In the genomic region with DNA sequence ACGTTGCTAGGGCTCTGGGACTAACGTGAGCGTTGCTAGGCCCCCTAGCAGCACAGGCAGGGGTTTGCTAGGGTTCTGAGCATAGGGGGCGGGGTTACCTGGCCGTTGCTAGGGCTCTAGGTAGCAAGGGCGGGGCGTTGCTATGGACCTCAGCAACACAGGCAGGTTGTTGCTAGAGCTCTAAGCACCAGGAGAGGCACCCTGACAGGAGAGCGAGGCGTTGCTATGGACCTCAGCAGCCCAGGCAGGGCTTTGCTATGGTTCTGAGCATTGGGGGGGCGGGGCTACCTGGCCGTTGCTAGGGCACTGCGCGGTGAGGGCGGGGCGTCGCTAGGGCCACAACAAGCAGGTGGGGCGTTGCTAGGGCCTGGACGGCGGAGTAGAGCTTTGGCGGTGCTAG, we compare ENCODE assay signal across 8 mouse cellular contexts. TPM values are rescaled to one million over a fixed set of nuclear protein-coding genes. Genes with fewer than 3 reads are reported as not detected.
A peak's percentile ranks its signal among the peaks of the same experiment; 100 is the strongest.
DNase-seq lines count a peak whose midpoint lies in the region; ATAC-seq lines count a peak whose summit lies in the region.

No protein-coding gene starts in this region.

- peak overlapping the region; percentile 86; the same call in 1 of the 2 replicates for H3K9ac ChIP-seq in heart, embryonic 11.5 days (ENCODE audit: low read depth, low read length)
- H3K9ac ChIP-seq in embryonic facial prominence, embryonic 14.5 days (ENCODE audit: low read depth, low read length), result peak overlapping the region; percentile 90
- peak overlapping the region; percentile 82; the same call in 1 of the 2 replicates for H3K9ac ChIP-seq in neural tube, embryonic 15.5 days (replicated peaks)

- no peaks in the 10 kb centered on the region for H3K9me3 ChIP-seq in heart, embryonic 11.5 days (replicated peaks; ENCODE audit: control insufficient read depth, low read length)
- no peaks in the 10 kb centered on the region for H3K9me3 ChIP-seq in embryonic facial prominence, embryonic 14.5 days (ENCODE audit: control insufficient read depth, low read length)
- H3K9me3 ChIP-seq in neural tube, embryonic 15.5 days (replicated peaks), result no peaks in the 10 kb centered on the region

- under 1% methylated on average over 20 of the region's 20 CpGs for WGBS in heart, embryonic 11.5 days (ENCODE audit: insufficient replicate concordance)
- 0% methylated on average over 17 of the region's 20 CpGs for WGBS in embryonic facial prominence, embryonic 14.5 days
- WGBS in neural tube, embryonic 15.5 days, result under 1% methylated on average over 20 of the region's 20 CpGs

- H3K27me3 ChIP-seq in heart, embryonic 11.5 days (ENCODE audit: control insufficient read depth, insufficient read depth, low read length), result peaks cover 25% of the 10 kb centered on the region
- peaks cover 1% of the 10 kb centered on the region; the same call in 1 of the 2 replicates for H3K27me3 ChIP-seq in embryonic facial prominence, embryonic 14.5 days (replicated peaks; ENCODE audit: control insufficient read depth, insufficient read depth, low read length)
- peaks cover 7% of the 10 kb centered on the region for H3K27me3 ChIP-seq in neural tube, embryonic 15.5 days (replicated peaks)

- H3K4me2 ChIP-seq in heart, embryonic 11.5 days, result peak overlapping the region; percentile 80
- peak overlapping the region; percentile 79 for H3K4me2 ChIP-seq in embryonic facial prominence, embryonic 14.5 days (ENCODE audit: low read depth, low read length)
- peak overlapping the region; percentile 75 for H3K4me2 ChIP-seq in neural tube, embryonic 15.5 days

- no peak for DNase-seq in heart, adult 18-20 months
- DNase-seq in MN1 (ENCODE audit: low spot score), result peak; percentile 96
- peak; percentile 93 for DNase-seq in embryonic facial prominence, embryonic 14.5 days (ENCODE audit: low spot score)
- peak; percentile 97 for DNase-seq in kidney, adult 11 months
- peak; percentile 91 to 94 for DNase-seq in lung, adult 18-20 months
- no peak for DNase-seq in gastrocnemius, postnatal 25 days

- peaks cover 27% of the 10 kb centered on the region for H3K4me1 ChIP-seq in heart, embryonic 11.5 days (ENCODE audit: control insufficient read depth, insufficient read depth, low read length)
- peaks cover 23% of the 10 kb centered on the region for H3K4me1 ChIP-seq in embryonic facial prominence, embryonic 14.5 days (ENCODE audit: control insufficient read depth, insufficient read depth, low read length)
- peaks cover 52% of the 10 kb centered on the region for H3K4me1 ChIP-seq in neural tube, embryonic 15.5 days

- H3K4me3 ChIP-seq in heart, embryonic 11.5 days (ENCODE audit: low read depth, low read length), result peak overlapping the region; percentile 61
- H3K4me3 ChIP-seq in embryonic facial prominence, embryonic 14.5 days (ENCODE audit: low read depth, low read length), result peak overlapping the region; percentile 80
- peak overlapping the region; percentile 61 for H3K4me3 ChIP-seq in neural tube, embryonic 15.5 days (replicated peaks)

- H3K27ac ChIP-seq in heart, embryonic 11.5 days (ENCODE audit: low read depth, low read length), result peak overlapping the region; percentile 50
- H3K27ac ChIP-seq in embryonic facial prominence, embryonic 14.5 days (replicated peaks; ENCODE audit: low read depth, low read length), result peak overlapping the region; percentile 86
- peak overlapping the region; percentile 83 for H3K27ac ChIP-seq in neural tube, embryonic 15.5 days (replicated peaks)

- ATAC-seq in heart, embryonic 11.5 days (replicated peaks; ENCODE audit: insufficient number of reproducible peaks, low FRiP score, low TSS enrichment), result peak; percentile 11; the same call in 1 of the 2 replicates
- peak; percentile 59 for ATAC-seq in embryonic facial prominence, embryonic 14.5 days (ENCODE audit: low read depth)
- ATAC-seq in neural tube, embryonic 15.5 days (ENCODE audit: low FRiP score), result peak; percentile 52

- no peaks in the 10 kb centered on the region for H3K36me3 ChIP-seq in heart, embryonic 11.5 days (ENCODE audit: control insufficient read depth, insufficient read depth, low read length)
- peaks cover 14% of the 10 kb centered on the region; the same call in 1 of the 2 replicates for H3K36me3 ChIP-seq in embryonic facial prominence, embryonic 14.5 days (ENCODE audit: control insufficient read depth, insufficient read depth, low read length)
- peaks cover 8% of the 10 kb centered on the region; the same call in 1 of the 2 replicates for H3K36me3 ChIP-seq in neural tube, embryonic 15.5 days

RNA-seq across cellular contexts. Expression of gene Mast3, which starts 12.2 kb away (rescaled TPM):
- 7.8 and 8.5 TPM in 2 replicates for polyA plus RNA-seq in heart, embryonic 11.5 days (2014; fragmentation: Nextera tagmentation; extraction: Ambion mirVana)
- 1 to 10 TPM; 6.8 to 9.8 TPM for total RNA-seq in heart, adult 18-20 months (2021)
- 13.5 and 14.9 TPM in 2 replicates for polyA plus RNA-seq in embryonic facial prominence, embryonic 14.5 days (2014; fragmentation: Nextera tagmentation; extraction: Ambion mirVana)
- polyA plus RNA-seq in neural tube, embryonic 15.5 days (2015; fragmentation: Nextera tagmentation; extraction: Ambion mirVana), result 18.9 and 21.0 TPM in 2 replicates
- 1 to 10 TPM; 2.4 to 3.4 TPM for total RNA-seq in gastrocnemius, postnatal 25 days (2021)

RNA-seq across cellular contexts. Expression of gene Il12rb1, which starts 15.5 kb away (rescaled TPM):
- 0.07 TPM in 1 of 2 replicates, not detected in the other for polyA plus RNA-seq in heart, embryonic 11.5 days (2014; fragmentation: Nextera tagmentation; extraction: Ambion mirVana)
- under 1 TPM; 0.15 to 0.31 TPM for total RNA-seq in heart, adult 18-20 months (2021)
- polyA plus RNA-seq in embryonic facial prominence, embryonic 14.5 days (2014; fragmentation: Nextera tagmentation; extraction: Ambion mirVana), result 0.07 and 0.19 TPM in 2 replicates
- 0.14 and 1.4 TPM in 2 replicates for polyA plus RNA-seq in neural tube, embryonic 15.5 days (2015; fragmentation: Nextera tagmentation; extraction: Ambion mirVana)
- total RNA-seq in gastrocnemius, postnatal 25 days (2021), result not detected

RNA-seq across cellular contexts. Expression of gene Pik3r2, which starts 16.2 kb away (rescaled TPM):
- polyA plus RNA-seq in heart, embryonic 11.5 days (2014; fragmentation: Nextera tagmentation; extraction: Ambion mirVana), result 21.5 and 23.1 TPM in 2 replicates
- 10 to 100 TPM; 19.7 to 21.4 TPM for total RNA-seq in heart, adult 18-20 months (2021)
- polyA plus RNA-seq in embryonic facial prominence, embryonic 14.5 days (2014; fragmentation: Nextera tagmentation; extraction: Ambion mirVana), result 61.5 and 70.3 TPM in 2 replicates
- 97.5 and 102 TPM in 2 replicates for polyA plus RNA-seq in neural tube, embryonic 15.5 days (2015; fragmentation: Nextera tagmentation; extraction: Ambion mirVana)
- total RNA-seq in gastrocnemius, postnatal 25 days (2021), result 10 to 100 TPM; 13.1 to 18.7 TPM

RNA-seq across cellular contexts. Expression of gene Mpv17l2, which starts 32.0 kb away (rescaled TPM):
- polyA plus RNA-seq in heart, embryonic 11.5 days (2014; fragmentation: Nextera tagmentation; extraction: Ambion mirVana), result 42.5 and 42.6 TPM in 2 replicates
- total RNA-seq in heart, adult 18-20 months (2021), result 10 to 100 TPM; 26.9 to 27.5 TPM
- 34.2 and 36.5 TPM in 2 replicates for polyA plus RNA-seq in embryonic facial prominence, embryonic 14.5 days (2014; fragmentation: Nextera tagmentation; extraction: Ambion mirVana)
- 40.5 and 43.5 TPM in 2 replicates for polyA plus RNA-seq in neural tube, embryonic 15.5 days (2015; fragmentation: Nextera tagmentation; extraction: Ambion mirVana)
- 10 to 100 TPM; 19.6 to 25.6 TPM for total RNA-seq in gastrocnemius, postnatal 25 days (2021)

RNA-seq across cellular contexts. Expression of gene Rab3a, which starts 38.2 kb away (rescaled TPM):
- 16.2 and 21.3 TPM in 2 replicates for polyA plus RNA-seq in heart, embryonic 11.5 days (2014; fragmentation: Nextera tagmentation; extraction: Ambion mirVana)
- total RNA-seq in heart, adult 18-20 months (2021), result 10 to 100 TPM; 40.3 to 49.2 TPM
- 36.3 and 39.0 TPM in 2 replicates for polyA plus RNA-seq in embryonic facial prominence, embryonic 14.5 days (2014; fragmentation: Nextera tagmentation; extraction: Ambion mirVana)
- polyA plus RNA-seq in neural tube, embryonic 15.5 days (2015; fragmentation: Nextera tagmentation; extraction: Ambion mirVana), result 536 and 627 TPM in 2 replicates
- total RNA-seq in gastrocnemius, postnatal 25 days (2021), result 10 to 100 TPM; 40.0 to 40.4 TPM

Comparison
In these comparisons a context has a peak if more than half of its experiments do, and no peak if none do; other contexts are left out.
1. DNase-seq: peak in MN1 (single experiment), embryonic facial prominence, embryonic 14.5 days (single experiment), kidney, adult 11 months (single experiment) and lung, adult 18-20 months (2 of 2); none in heart, adult 18-20 months (0 of 2) and gastrocnemius, postnatal 25 days (single experiment).
2. Peak in every context shown above with its lines, with median percentiles within 50 percentile points of each other: ATAC-seq, H3K27ac ChIP-seq, H3K4me2 ChIP-seq, H3K4me3 ChIP-seq and H3K9ac ChIP-seq.